Mouse (Mus musculus) lung, postnatal 4 days (tissue): ENCODE data around the gene Hmgxb4.
"Not testable (repeated sequence)": the region's sequence is repeated elsewhere in the genome, so short reads cannot be mapped to it uniquely, and the experiment has no call there.

Source experiments
- DNase-seq, 2 experiments: peaks; one replicate each; pipeline ENCODE4 v3.0.0; 2021

The Hmgxb4 gene

DNA sequence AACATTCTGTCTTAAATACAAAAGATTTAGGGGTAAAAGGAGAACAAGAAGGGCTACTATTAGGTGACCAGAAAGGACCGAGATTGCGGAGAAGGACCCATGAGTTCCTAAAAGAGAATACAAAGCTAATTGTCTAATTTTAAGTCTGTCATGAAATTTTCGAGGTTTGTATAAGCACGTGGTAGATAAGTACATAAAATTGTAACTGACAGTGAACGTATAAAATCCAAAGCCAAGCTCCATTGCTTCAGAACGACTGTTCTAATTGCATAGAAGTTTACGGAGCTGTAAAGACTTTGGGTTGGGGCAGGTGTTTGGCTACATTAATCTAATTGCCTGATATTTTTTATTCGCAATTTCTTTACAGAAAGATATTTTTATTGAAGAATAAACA, at the start of gene Hmgxb4:
Gene Hmgxb4 (plus strand): TSS at position 276 of the 394 bp plus-strand sequence.
- DNase-seq: no peak

GRCm38 (mm10) chr8:74949445-74949844, 43.7 kb upstream of the Hmgxb4 start:
- DNase-seq: no peak

DNA sequence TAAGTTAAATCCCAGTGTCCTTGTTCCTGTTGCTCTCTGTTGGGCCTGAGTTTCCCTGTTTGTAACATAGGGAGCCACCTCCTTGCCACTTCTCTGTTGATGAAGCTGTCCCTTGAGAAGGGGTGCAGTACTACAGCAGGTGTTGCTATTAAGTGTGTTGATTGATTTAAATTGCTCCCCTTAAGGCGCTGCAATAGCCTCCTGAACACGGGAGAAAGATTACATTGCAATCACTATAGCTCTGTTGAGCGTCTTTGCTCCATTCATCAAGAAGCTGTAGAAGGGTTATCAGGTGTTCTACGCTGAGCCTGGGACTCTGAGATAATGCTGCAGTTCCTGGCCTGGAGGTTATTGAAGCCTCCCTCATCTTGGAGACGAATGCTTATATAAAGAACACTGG, 29.2 kb upstream of the Hmgxb4 start:
- no peak for DNase-seq

- not testable (repeated sequence) for DNase-seq
These were observed 22.9 kb upstream of the Hmgxb4 start for GRCm38 (mm10) chr8:74970286-74970685.

- no peak for DNase-seq
These were observed 21.5 kb upstream of the Hmgxb4 start for GRCm38 (mm10) chr8:74971636-74972035.

DNA sequence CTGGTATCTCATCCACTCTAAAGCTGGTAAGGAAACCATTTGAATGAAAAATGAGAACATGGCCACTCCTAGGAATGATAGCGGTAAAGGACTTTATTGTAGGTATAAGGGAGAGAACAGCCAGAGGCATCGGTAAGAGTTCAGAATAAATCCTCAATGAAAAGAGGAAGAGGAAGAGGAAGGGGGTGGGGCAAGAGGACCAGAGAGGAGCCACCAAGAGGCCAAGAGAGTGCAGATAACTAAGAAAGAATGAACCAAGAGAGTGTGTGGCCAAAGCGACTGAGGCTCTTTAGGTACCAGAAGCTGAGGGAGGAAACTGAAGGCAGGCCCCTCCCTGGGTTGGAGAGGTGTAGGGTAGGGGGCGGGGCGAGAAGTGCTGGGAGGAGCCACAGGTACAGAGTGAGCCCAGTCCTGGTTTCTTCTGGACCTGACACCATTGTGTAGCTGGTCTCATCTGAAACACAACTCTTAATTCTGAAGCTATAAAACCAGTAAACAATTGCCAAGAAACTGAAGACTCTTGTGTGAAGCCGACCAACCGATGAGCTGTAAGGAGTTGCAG, 20.8 kb upstream of the Hmgxb4 start:
- DNase-seq: no peak

DNA sequence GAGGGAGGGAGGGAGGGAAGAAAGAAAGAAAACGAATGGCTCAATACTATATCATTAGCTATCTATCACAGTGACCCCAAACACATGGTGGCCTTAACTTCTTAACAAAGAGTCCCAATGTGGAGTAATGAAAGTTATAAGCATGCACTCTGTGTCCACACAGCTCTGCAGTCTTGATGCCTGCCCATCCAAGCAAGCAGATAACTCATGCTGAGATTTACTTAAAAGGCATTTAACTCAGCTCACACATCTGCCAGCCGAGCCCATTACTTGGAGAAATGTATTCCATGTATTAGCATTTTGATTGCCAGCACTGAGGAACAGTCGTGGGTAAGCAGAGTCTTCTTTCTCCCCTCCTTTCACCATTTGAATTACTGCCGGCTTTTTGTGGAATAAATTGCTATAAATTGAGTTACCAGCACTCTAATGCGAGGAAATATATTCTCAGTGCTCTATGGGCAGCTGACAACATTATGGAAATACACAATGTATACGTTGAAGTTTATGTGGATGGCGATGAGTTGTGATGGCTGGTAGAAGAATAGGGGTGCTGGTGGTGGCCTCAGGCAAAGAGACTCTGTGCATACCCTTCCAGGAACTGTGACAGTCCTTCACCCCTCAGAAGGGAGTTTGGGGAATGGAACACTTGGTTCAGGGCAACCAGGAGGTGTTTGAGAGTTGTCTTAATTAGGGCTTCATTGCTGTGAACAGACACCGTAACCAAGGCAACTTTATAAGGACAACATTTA, 19.9 kb upstream of the Hmgxb4 start:
- no peak for DNase-seq

DNA sequence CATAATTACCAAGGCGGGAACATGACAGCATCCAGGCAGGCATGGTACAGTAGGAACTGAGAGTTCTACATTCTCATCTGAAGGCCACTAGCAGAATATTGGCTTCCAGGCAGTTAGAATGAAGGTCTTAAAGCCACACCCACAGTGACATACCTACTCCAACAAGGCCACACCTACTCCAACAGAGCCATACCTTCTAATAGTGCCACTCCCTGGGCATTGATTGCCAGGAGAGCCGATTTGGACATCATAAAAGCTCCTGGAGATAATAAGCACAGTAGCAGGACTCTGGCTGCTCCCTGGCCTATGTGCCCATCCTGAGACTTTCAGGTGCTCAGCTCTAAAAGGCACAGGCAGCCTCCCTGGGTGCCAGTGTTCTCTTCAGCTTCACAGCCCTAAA, 19.3 kb upstream of the Hmgxb4 start:
- no peak for DNase-seq

- DNase-seq: no peak
These were observed 15.7 kb upstream of the Hmgxb4 start for GRCm38 (mm10) chr8:74977427-74977826.

- DNase-seq: no peak
These were observed 13.0 kb upstream of the Hmgxb4 start for GRCm38 (mm10) chr8:74980060-74980710.

DNA sequence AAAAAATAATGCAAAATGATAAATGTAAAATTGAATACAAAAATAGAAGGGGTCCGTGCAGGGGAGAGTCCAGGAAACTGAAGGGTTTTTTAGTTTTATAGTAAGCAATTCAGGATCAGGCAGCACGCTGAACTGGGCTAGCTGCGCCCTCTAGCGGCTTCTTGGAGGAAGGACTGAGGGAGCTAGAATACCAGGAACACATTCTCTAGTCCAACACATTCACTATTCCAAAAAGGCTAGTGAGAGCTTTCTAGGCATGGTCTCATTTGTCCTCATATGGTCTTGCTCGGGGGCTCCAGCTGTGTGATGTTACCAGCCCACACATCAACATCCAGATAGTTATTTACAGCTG, 12.5 kb upstream of the Hmgxb4 start:
- peak; percentile 51 to 68 for DNase-seq

GRCm38 (mm10) chr8:74981809-74982208, 11.3 kb upstream of the Hmgxb4 start:
- DNase-seq: no peak

GRCm38 (mm10) chr8:74987436-74987835, 5.7 kb upstream of the Hmgxb4 start:
- DNase-seq: no peak

- peak; percentile 46 to 61 for DNase-seq
These were observed 3.1 kb upstream of the Hmgxb4 start for GRCm38 (mm10) chr8:74990021-74990420.

DNA sequence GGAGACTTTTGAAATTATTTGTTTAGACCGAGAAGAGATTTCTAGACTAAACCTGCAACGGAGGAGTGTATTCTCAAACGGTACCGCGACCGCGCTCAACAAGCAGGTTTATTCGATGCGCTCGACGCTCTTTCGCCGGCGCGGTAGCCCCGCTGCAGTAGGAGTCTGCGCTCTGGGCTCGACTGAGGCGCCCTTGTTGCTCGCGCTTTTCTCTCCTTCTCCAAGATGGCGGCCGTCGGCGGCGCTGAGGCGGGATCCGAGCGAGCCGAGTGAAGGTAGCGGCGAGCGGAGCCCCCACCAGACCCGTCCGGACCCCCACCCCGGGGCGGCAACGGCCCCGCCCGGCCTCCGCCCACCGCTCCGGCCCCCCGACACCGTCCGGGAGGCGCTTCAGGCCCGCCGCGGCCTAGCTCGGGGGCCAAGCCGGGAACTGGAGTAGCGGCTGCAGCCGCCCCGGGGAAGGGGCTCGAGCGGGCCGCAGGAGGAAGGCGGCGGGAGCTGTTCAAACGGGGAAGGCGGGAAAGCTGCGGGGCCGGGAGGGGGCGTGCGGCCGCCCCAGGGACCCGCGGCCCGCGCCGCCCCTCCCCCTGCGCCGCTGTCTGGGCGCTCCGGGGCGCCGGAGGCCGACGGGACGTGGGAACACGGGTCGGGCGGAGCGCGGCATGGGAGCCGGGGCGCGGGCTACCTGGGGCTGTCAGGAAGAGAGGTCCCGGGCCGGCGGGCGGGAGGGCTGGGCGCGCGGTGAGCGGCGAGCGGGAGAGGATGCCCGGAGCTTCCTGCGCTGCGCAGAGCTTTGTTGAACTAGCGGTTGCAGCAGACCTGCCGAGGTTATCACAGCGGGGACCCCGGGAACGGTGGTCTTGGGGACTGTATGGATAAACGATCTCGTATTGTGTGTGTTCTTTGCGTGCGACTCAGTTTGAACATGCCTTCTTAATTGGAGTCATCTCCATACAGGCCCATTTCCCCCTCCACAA, 607 bp downstream of the Hmgxb4 start:
- DNase-seq: peak; percentile 88 to 91

GRCm38 (mm10) chr8:74994540-74994939, 1.4 kb downstream of the Hmgxb4 start:
- no peak for DNase-seq

DNA sequence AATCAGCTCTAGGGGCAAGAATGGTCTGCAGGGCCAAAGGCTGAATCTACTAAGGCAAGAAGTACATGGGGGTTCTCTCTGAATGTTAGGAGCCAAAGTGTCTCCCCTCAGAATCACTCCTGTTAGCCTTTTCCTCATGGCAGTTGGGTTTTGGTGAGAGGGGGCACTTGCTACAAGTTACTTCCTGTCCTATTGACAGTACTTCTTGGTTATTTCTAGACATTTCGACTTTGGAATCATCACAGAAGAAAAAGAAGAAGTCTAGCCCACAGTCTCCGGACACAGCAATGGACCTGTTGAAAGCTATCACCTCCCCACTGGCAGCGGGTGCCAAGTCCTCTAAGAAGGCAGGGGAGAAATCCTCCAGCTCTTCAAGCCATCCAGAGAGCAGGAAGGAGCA, 7.3 kb downstream of the Hmgxb4 start:
- DNase-seq: no peak

DNA sequence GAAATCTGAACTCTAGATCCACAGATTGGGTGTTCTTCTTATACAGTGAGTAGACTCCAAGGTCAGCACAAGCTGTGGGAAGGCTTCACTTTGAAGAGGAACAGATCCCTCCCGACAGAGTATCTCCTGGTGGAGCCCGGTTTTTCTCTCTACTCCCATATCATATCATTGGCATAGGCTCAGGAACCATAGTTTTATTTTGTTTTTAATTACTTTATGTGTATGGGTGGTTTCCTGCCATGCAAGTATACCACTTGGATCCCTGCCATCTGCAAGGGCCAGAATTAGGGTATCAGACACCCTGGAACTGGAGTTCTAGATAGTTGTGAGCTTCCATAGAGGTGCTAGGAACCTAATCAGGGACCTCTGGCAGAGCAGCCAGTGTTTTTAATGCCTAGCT, 15.7 kb downstream of the Hmgxb4 start:
- DNase-seq: no peak

- DNase-seq: no peak
These were observed 20.4 kb downstream of the Hmgxb4 start for GRCm38 (mm10) chr8:75013557-75013956.

DNA sequence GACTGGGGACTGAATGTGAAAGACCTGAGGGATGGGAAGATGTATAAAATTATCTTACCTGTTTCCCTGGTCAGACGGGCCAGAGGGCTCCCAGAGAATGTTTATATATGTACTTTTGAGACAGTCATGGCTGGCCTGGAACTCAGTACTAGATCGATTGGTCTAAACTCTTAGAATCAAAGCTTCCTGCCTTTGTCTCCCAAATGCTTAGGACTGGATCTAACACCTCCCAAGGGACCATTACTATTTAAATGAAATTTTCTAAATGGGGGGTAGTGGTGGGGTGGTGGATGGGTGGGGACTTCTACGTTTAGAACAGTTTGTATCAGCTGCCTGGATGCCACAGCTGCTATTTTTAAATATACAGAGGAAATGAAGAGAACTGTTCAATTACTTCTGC, 20.8 kb downstream of the Hmgxb4 start:
- no peak for DNase-seq

GRCm38 (mm10) chr8:75015981-75016380, 22.8 kb downstream of the Hmgxb4 start:
- no peak for DNase-seq

DNA sequence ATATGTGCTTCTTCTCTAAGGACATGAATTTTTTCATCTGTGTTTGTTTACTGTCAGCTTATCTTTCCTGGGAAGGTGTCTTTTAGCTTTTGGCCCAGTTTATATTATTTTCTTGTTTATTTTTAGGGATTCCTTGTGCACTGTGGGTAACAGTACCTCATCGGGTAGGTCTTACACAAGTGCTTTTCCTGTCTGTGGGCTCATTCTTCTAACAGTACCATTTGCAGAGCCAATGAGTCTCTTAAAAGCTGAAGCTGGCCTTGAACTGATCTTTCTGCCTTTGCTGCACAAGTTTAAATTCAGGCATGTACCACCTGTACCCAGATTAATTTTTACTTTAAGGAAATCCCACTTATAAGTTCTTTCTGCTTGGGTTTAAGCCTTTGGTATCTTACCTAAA, 23.3 kb downstream of the Hmgxb4 start:
- no peak for DNase-seq
